Mouse (Mus musculus): Measurements from ENCODE around the gene 4931406P16Rik. TPM values are rescaled to one million over a fixed set of nuclear protein-coding genes. Genes with fewer than 3 reads are reported as not detected.

The 4931406P16Rik gene
- polyA plus RNA-seq, 1 experiment from 2014 or later, result 28.2 TPM

DNA sequence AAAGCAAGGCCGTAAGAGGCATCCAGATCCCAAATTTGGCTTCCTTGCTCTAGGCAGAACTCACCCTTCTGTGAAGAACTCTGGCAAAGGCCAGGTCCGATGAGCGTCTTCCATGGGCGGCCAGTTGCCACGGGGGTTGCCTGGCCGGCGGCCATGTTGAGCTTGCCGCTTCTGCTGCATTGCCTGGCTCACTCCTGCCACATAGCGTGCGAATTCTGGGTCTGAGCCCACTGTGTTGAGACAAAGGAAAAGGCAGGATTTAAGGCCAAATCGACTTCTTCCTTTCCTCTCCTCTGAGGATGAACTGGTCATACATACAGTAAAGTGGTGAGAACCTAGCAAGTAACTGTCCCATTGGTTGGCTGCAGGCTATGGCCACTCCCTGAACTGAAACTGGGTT, 71.2 kb downstream of the 4931406P16Rik start:
- Histone ChIP-seq H3K27ac (ENCODE audit: low read length) (no peak overlapping the region), H3K36me3 (ENCODE audit: control insufficient read depth, insufficient read depth) (peaks cover 42% of the 10 kb centered on the region), H3K4me3 (replicated peaks; ENCODE audit: low read length) (no peak overlapping the region), H3K9me3 (ENCODE audit: control insufficient read depth, low read length) (no peaks in the 10 kb centered on the region), H3K4me2 (ENCODE audit: low read length) (no peak overlapping the region), H3K4me1 (replicated peaks; ENCODE audit: control insufficient read depth, insufficient read depth, low read length) (no peaks in the 10 kb centered on the region), H3K9ac (replicated peaks; ENCODE audit: low read depth, low read length) (no peak overlapping the region), H3K27me3 (replicated peaks; ENCODE audit: control insufficient read depth, insufficient read depth, low read length) (no peaks in the 10 kb centered on the region)
- 83% methylated on average over 11 of the region's 11 CpGs for WGBS
- ATAC-seq, result no peak

GRCm38 (mm10) chr7:34238086-34238485, 75.3 kb downstream of the 4931406P16Rik start:
- Histone ChIP-seq H3K27ac (ENCODE audit: low read length) (no peak overlapping the region), H3K9me3 (ENCODE audit: control insufficient read depth, low read length) (no peaks in the 10 kb centered on the region), H3K36me3 (ENCODE audit: control insufficient read depth, insufficient read depth) (peaks cover 29% of the 10 kb centered on the region), H3K27me3 (replicated peaks; ENCODE audit: control insufficient read depth, insufficient read depth, low read length) (no peaks in the 10 kb centered on the region), H3K9ac (replicated peaks; ENCODE audit: low read depth, low read length) (no peak overlapping the region), H3K4me3 (replicated peaks; ENCODE audit: low read length) (no peak overlapping the region), H3K4me1 (replicated peaks; ENCODE audit: control insufficient read depth, insufficient read depth, low read length) (peaks cover 12% of the 10 kb centered on the region), H3K4me2 (ENCODE audit: low read length) (no peak overlapping the region)
- 95% methylated on average over 5 of the region's 5 CpGs for WGBS
- no peak for ATAC-seq

DNA sequence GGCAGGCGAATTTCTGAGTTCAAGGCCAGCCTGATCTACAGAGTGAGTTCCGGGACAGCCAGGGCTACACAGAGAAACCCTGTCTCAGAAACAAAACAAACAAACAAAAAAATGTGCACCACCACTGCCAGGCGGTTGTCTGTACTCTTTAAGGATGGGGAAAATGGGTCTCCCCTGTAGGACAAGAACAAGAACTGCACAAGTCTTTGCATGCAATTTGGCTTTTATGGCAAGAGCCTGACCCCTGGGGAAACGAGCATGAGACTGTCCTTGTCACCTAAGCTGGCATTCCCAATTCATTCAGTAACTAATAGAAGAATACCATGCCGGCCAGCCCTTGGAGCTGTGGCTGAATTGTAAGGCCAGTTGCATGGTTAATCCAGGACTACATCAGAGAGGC, 77.7 kb downstream of the 4931406P16Rik start:
- no peak for ATAC-seq
- Histone ChIP-seq H3K27me3 (replicated peaks; ENCODE audit: control insufficient read depth, insufficient read depth, low read length) (no peaks in the 10 kb centered on the region), H3K36me3 (ENCODE audit: control insufficient read depth, insufficient read depth) (peaks cover 28% of the 10 kb centered on the region), H3K9ac (replicated peaks; ENCODE audit: low read depth, low read length) (no peak overlapping the region), H3K27ac (ENCODE audit: low read length) (no peak overlapping the region), H3K4me1 (replicated peaks; ENCODE audit: control insufficient read depth, insufficient read depth, low read length) (peaks cover 12% of the 10 kb centered on the region), H3K4me2 (ENCODE audit: low read length) (no peak overlapping the region), H3K9me3 (ENCODE audit: control insufficient read depth, low read length) (no peaks in the 10 kb centered on the region), H3K4me3 (replicated peaks; ENCODE audit: low read length) (no peak overlapping the region)
- 87% methylated on average over 5 of the region's 5 CpGs for WGBS

DNA sequence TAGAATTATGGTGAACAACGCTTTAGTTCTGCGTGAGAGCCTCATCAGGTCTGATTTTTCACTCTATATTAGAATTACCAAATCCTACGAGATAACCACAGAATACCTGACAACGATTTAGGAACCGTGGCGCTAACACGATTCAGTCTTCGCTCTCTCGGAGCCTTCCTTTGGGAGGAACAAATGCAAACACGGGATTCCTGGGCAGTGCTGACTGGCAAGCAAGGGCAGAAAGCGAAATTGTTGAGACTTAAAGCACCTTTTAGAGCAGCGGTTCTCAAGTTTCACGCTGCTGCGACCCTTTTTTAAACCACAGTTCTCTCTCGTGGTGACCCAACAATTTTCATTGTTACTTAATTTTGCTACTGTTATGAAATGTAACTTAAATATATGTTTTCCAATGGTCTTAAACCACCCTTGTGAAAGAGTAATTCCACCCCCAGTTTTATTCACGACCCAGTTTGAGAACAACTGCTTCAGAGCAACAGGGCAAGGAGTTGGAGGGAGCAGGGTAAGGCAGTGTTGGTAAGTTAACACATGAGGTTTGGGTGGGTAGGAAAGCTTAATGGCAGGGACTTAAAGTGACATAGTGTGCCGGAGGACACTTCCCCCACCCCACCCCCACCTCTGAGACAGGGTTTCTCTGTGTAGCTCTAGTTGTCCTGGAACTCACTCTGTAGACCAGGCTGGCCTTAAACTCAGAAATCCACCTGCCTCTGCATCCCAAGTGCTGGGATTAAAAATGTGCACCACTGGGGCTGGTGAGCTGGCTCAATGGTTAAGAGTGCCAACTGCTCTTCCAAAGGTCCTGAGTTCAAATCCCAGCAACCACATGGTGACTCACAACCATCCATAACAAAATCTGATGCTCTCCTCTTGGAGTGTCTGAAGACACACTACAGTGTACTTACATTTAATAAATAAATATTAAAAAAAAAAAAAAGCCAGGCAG, 78.5 kb downstream of the 4931406P16Rik start:
- 2% methylated on average over 17 of the region's 17 CpGs for whole genome bisulfite sequencing
- ATAC-seq, result peak; percentile 2

GRCm38 (mm10) chr7:34233909-34234609, 79.3 kb downstream of the 4931406P16Rik start:
- Histone ChIP-seq H3K4me3 (replicated peaks; ENCODE audit: low read length) (peak overlapping the region; percentile 56), H3K4me2 (ENCODE audit: low read length) (peak overlapping the region; percentile 71), H3K4me1 (replicated peaks; ENCODE audit: control insufficient read depth, insufficient read depth, low read length) (peaks cover 17% of the 10 kb centered on the region), H3K27ac (ENCODE audit: low read length) (peak overlapping the region; percentile 87), H3K9ac (replicated peaks; ENCODE audit: low read depth, low read length) (peak overlapping the region; percentile 56), H3K27me3 (replicated peaks; ENCODE audit: control insufficient read depth, insufficient read depth, low read length) (no peaks in the 10 kb centered on the region), H3K36me3 (ENCODE audit: control insufficient read depth, insufficient read depth) (peaks cover 15% of the 10 kb centered on the region), H3K9me3 (ENCODE audit: control insufficient read depth, low read length) (no peaks in the 10 kb centered on the region)
- 0% methylated on average over 46 of the region's 46 CpGs for WGBS
- ATAC-seq, result peak; percentile 97

More for the DNA sequence above, 78.5 kb downstream of the 4931406P16Rik start:
- Histone ChIP-seq H3K9ac (replicated peaks; ENCODE audit: low read depth, low read length) (peak overlapping the region; percentile 56), H3K4me2 (ENCODE audit: low read length) (peak overlapping the region; percentile 71), H3K27ac (ENCODE audit: low read length) (peak overlapping the region; percentile 87), H3K27me3 (replicated peaks; ENCODE audit: control insufficient read depth, insufficient read depth, low read length) (no peaks in the 10 kb centered on the region), H3K36me3 (ENCODE audit: control insufficient read depth, insufficient read depth) (peaks cover 23% of the 10 kb centered on the region), H3K4me3 (replicated peaks; ENCODE audit: low read length) (peak overlapping the region; percentile 56), H3K4me1 (replicated peaks; ENCODE audit: control insufficient read depth, insufficient read depth, low read length) (peaks cover 12% of the 10 kb centered on the region), H3K9me3 (ENCODE audit: control insufficient read depth, low read length) (no peaks in the 10 kb centered on the region)

DNA sequence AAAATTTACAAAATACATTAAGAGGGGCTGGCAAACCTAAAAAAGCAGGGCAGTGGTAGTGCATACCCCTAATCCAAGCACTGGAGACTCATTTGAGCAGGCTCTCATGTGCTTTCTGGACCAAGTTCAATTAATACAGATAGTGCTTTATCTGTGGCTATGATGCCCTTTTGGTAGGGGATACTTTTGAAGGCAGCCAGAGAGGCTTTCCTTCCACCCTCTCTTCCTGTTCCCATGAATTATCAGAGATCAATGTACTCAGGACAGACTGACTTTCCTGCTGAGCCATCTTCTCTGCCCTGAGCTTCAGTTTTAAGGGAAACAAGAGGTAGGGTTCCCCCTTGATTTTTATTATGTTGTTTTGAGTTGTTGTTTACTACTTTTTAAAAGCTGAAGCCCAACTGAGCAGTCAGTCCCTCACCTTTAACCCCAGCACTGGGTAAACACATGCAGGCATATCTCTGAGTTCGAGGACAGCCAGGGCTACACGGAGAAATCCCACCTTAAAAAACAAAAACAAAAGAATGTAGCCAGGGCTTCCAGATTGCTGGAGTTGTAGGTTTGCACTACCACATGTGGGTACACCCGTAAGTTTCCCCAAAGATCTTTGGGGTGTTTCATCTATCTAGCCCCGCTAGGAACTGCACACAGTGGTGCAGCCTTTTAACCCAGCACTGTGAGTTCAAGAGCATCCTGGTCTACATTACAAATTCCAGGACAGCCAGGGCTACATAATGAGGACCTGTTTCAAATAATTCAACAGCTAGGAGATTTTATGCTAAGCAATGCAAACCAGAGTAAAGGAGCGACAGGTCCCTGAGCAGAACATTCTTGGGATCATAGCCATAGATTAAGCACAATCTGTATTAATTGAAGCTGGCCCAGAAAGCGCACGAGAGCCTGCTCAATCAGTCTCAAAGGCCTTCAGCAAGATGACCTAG, 80.3 kb downstream of the 4931406P16Rik start:
- H3K27me3 ChIP-seq (replicated peaks; ENCODE audit: control insufficient read depth, insufficient read depth, low read length), result no peaks in the 10 kb centered on the region
- peak overlapping the region; percentile 56 for H3K9ac ChIP-seq (replicated peaks; ENCODE audit: low read depth, low read length)
- H3K36me3 ChIP-seq (ENCODE audit: control insufficient read depth, insufficient read depth), result peaks cover 8% of the 10 kb centered on the region; the same call in 1 of the 2 replicates
- ATAC-seq, result no peak
- H3K4me1 ChIP-seq (replicated peaks; ENCODE audit: control insufficient read depth, insufficient read depth, low read length), result peaks cover 24% of the 10 kb centered on the region
- 40% methylated on average over 7 of the region's 7 CpGs for WGBS
- H3K27ac ChIP-seq (ENCODE audit: low read length), result peak overlapping the region; percentile 87
- H3K9me3 ChIP-seq (ENCODE audit: control insufficient read depth, low read length), result no peaks in the 10 kb centered on the region
- peak overlapping the region; percentile 71 for H3K4me2 ChIP-seq (ENCODE audit: low read length)
- peak overlapping the region; percentile 56 for H3K4me3 ChIP-seq (replicated peaks; ENCODE audit: low read length)

- H3K27me3 ChIP-seq (replicated peaks; ENCODE audit: control insufficient read depth, insufficient read depth, low read length), result no peaks in the 10 kb centered on the region
- no peaks in the 10 kb centered on the region for H3K9me3 ChIP-seq (ENCODE audit: control insufficient read depth, low read length)
- peaks cover 24% of the 10 kb centered on the region for H3K4me1 ChIP-seq (replicated peaks; ENCODE audit: control insufficient read depth, insufficient read depth, low read length)
- H3K36me3 ChIP-seq (ENCODE audit: control insufficient read depth, insufficient read depth), result no peaks in the 10 kb centered on the region
- ATAC-seq, result peak; percentile 51
- H3K9ac ChIP-seq (replicated peaks; ENCODE audit: low read depth, low read length), result peak within 1 kb of the TSS; percentile 76
- H3K4me3 ChIP-seq (replicated peaks; ENCODE audit: low read length), result peak within 1 kb of the TSS; percentile 69
- H3K27ac ChIP-seq (ENCODE audit: low read length), result peak within 1 kb of the TSS; percentile 27
- under 1% methylated on average over 39 of the region's 39 CpGs for WGBS
- H3K4me2 ChIP-seq (ENCODE audit: low read length), result peak within 1 kb of the TSS; percentile 80
These were observed 83.2 kb downstream of the 4931406P16Rik start, which contains the start of gene Gpi1 for GRCm38 (mm10) chr7:34230116-34230515. Gene Gpi1 (minus strand): TSS chr7:34230336.

DNA sequence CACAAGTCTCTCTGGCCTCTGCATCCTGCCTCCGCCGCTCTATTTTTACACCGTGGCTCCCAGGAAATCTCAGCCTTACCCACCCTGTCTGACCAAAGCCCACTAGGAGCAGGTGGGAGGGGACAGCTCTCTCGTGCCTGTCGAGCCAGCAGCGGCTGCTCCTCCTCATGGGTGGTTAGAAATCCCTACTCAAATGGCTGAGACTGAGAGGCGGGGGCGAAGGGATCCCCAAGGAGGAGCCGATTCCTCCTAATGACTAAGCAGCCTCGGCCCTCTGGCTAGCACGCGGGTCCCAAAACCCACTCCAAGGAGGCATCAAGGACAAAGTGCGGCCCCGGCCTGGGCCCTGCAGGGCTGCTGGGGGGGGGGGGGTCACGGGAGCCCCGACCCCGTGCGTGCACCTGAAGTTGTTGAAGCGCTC, 83.7 kb downstream of the 4931406P16Rik start:
- no peaks in the 10 kb centered on the region for H3K9me3 ChIP-seq (ENCODE audit: control insufficient read depth, low read length)
- H3K4me3 ChIP-seq (replicated peaks; ENCODE audit: low read length), result peak overlapping the region; percentile 69
- H3K4me1 ChIP-seq (replicated peaks; ENCODE audit: control insufficient read depth, insufficient read depth, low read length), result peaks cover 21% of the 10 kb centered on the region
- peak; percentile 8; the same call in 1 of the 2 replicates for ATAC-seq
- peak overlapping the region; percentile 80 for H3K4me2 ChIP-seq (ENCODE audit: low read length)
- WGBS, result 0% methylated on average over 19 of the region's 19 CpGs
- H3K9ac ChIP-seq (replicated peaks; ENCODE audit: low read depth, low read length), result peak overlapping the region; percentile 76
- no peaks in the 10 kb centered on the region for H3K36me3 ChIP-seq (ENCODE audit: control insufficient read depth, insufficient read depth)
- H3K27ac ChIP-seq (ENCODE audit: low read length), result peak overlapping the region; percentile 27
- H3K27me3 ChIP-seq (replicated peaks; ENCODE audit: control insufficient read depth, insufficient read depth, low read length), result no peaks in the 10 kb centered on the region
